Mouse (Mus musculus) right cerebral cortex, postnatal 25 days (tissue): Measurements from ENCODE around the gene Maff.
A peak's percentile ranks its signal among the peaks of the same experiment; 100 is the strongest.

Experiments
- DNase-seq: peaks from one replicate; pipeline ENCODE4 v3.0.0; 2022

Gene Maff

DNA sequence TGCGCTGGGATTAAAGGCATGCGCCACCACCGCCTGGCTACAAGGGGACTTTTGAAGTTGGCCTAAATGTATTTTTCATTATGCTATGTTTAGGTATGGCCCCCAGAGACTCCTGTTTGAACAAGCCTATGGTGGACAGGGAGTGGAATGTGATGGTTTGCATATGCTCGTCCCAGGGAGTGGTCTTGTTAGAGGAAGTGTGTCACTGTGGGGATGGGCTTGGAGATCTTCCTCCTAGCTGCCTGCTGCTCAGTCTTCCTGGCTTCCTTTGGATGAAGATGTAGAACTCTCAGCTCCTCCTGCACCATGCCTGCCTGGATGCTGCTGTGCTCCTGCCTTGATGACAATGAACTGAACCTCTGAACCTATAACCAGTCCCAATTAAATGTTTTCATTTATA, 15.9 kb upstream of the Maff start:
- DNase-seq = no peak

DNA sequence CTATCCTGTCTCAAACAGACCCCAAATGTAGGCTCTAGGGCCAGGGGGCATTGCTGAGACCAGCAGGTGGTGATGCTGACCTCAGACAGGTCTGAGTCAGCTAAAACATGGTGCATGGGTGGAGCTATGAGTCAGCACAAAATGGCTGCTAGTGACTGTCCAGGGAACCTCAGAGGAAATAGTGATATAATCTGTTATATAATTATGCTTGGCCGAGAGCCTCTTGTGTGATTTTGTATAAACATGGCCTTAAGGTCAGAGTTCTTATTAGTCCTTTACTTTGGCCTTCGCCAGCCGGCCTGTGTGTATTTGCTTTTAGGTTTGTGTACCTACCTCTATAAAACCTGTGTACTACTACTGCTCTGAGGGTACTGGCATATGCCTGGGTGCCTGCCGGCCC, 13.0 kb upstream of the Maff start:
- no peak for DNase-seq

DNA sequence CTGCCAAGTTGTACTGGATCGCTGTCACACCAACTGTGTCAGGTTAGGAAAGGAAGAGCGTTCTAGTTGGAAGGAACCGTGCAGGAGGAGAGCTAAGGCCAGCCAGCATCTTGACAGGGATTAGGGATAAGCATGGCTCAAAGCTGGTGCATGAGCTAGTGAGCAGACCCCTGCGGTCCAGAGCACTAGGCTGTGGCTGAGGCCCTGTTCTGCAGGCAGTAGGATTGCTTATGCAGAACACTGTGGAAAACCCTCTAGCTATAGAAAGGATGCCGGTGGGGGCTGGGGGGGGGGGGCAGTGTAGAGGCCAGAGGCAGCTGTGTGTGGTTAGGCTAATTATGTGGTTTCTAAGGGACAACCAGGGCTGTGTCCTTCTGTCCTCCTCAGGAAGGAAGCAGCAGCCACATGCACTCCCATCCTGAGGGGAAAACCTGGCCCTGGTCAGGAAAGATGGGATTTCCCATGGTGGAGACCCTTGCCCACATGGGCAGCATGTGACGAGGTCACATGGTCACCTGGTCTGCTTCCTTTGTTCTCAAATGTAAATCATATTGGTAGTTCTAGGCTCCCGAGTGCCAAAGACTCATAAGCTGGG, 11.3 kb upstream of the Maff start:
- no peak for DNase-seq

DNA sequence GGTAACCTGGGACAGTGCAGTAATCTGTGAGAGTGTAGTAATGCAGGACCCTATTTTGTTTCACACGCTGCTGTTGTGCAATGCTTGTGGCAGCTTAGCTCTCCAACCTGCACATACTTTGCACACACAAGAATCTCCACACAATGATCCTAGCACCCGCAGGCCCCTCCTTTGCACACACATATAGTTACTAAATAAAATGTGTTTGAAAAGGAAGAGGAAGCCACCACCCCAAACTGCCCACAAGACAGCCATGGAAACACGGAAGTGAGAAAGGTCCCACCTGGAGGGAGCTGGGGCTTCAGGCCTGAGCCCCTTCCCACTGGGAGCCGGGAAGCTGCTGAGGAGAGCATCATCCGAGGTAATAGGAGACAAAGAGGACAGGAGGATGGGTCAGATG, 7.4 kb upstream of the Maff start:
- DNase-seq = no peak

DNA sequence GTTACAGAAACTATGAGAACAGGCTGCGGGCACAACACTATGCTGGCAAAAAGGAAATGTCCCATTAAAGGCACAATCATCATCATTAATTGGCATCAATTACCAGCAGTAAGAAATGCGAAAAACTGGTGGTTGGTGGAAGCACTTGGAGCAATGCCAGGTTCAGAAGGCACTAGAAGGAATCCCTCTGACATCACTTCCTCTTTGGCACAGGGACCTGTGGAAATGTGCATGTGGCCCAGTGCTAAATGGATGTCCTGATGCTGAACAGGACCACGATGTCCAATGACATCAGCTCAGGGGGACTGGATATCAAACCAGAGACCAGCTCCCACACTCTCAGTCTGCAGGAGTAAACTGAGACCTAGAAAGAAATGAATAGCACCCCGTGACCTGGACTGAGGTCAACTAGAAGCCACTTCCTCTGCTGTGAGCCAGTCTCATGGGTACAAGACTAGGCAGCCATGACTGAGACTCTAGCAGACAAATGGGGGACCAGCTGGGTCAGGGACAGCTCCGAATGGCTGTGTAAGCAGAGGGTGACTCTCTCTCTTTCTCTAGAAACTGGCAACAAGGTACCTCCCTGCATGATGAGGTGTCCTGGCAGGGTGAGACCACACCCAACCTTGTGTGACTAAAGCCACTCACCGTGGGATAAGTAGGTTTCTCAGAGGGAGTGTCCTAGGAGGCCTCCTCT, 3.6 kb upstream of the Maff start:
- no peak for DNase-seq

DNA sequence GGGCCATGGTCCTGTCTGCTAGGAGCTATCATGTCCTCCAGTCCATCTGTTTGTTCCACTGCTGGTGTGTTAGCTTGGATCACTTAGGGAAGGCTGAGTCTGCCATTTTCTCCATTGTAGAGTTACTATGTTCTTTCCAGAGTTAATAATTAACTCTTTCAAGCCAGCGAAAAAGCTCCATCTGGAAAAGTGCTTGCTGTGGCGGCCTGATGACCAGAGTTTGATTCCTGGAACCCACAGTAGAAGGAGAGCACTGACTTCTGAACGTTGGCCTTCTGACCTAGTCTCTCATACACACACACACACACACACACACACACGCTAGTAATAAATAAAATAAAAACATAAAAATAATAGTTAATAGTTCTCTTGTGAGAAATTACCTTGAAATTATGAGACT, 1.8 kb upstream of the Maff start:
- no peak for DNase-seq

DNA sequence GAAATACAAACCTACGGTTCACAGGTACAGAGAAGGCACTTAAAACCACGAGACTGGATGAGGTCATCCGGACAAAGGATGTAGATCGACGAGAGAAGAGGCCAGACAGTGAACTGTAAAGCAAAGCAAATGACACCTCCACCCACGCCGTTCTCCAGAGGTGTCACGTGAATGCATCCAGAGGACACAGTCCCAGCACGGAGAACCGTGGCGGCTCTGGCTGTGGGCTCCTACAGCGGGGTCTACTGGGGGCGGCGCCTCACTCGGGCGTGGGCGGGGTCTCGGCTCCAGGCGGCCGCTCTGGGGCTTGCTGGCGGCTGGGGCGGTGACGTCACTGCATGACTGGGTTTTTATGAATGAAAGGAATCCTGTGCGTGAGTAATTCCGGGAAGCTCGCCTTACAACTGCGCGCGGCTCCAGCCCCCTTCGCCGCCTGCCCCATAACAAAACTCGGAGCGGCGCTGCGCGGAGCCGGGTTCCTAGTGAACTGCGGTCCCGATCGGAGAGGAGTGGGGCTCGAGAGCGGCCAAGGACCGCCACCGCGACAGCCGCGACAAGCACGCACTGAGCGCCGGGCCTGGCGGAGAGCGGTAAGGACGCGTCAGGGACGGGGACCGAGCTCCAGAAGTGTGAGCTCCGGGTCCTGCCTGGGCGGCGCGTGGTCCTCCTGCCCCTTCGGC, 884 bp downstream of the Maff start:
- peak; percentile 86 for DNase-seq

DNA sequence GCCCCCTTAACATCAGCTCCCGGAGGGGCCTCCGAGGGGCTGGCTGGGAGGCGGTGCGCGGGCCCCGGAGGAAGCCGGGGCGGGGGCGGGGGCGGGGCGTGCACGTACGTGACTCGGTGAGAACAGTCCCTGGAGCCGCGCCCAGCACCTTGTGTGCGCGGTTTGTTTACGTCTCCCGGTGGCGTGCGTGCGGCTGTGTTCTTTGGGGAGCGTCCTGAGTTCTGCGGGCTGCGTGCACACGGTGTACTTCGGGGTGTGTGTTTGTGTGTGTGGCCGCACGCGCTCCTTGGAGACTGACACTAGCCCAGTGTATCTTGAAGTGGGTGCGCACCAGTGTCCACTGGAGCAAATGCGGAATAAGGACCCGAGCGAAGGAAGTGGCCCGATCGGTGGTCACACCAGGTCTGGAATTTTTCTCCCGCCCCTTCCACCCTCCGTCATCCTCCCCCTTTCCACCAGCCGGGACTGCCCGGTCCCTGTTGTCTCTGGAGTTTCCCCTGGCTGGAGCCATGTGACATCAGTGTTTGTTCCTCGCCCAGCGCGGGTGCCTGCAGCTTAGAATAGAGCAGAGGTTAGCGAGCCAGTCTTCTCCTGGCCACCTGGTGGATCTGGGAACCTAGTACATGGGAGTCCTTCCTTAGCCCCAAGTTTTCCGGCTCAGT, 1.6 kb downstream of the Maff start:
- no peak for DNase-seq

DNA sequence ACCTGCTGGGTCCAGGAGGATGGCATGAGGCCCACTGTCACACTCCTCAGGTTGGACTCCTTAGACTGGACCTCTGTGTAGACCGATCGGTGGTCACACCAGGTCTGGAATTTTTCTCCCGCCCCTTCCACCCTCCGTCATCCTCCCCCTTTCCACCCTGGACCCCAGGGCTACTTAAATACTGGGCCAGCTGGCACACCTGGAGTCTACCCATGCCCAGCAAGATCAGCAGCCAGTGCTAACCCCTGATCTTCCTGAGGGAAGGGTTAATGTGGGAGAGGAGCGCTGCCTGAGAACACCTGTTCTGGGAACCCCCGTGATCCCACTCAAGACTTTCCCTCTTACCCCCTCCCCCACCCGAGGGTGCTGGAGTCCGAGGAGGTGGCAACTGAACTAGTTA, 2.2 kb downstream of the Maff start:
- DNase-seq = no peak

DNA sequence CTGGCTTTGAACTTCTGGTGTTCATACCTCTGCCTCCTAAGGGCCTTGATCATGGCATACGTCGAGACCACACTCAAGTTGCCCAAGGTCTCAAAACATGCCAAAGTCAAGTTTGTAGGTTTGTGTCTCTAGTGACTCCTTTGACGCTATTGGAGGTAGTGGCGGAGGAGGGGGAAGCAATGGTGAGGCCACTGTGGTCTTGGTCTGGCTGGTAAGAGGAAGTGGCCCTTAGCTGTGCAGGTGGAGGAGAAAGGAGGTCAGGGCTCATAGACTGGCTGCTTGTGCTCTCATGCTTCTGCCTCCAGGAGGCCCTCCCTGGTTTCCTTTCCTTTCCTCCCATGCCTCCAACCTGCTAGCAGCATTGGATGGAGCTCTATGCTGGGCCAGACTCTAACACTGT, 4.4 kb downstream of the Maff start:
- DNase-seq = no peak

DNA sequence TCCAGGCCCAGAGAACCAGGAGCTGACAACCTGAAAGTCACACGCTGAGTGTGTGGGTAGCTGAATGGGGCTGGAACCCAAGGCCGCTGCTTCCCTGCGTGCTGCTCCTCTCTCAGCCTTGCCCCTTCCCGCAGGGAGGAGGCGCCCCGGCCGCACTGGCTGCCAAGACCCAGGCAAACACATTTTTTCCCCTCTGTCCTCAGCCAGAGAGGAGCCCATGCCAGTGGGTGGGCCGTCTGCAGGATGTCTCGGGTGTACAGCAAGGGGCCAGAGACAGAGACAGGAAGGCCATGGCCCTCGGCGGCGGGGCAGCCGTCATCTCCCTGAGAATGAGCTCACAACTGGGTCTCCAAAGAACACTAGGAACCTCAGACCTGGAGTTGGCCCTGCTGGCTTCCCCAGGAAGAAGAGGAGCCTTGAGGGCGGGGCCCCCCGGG, 4.9 kb downstream of the Maff start:
- DNase-seq = no peak

DNA sequence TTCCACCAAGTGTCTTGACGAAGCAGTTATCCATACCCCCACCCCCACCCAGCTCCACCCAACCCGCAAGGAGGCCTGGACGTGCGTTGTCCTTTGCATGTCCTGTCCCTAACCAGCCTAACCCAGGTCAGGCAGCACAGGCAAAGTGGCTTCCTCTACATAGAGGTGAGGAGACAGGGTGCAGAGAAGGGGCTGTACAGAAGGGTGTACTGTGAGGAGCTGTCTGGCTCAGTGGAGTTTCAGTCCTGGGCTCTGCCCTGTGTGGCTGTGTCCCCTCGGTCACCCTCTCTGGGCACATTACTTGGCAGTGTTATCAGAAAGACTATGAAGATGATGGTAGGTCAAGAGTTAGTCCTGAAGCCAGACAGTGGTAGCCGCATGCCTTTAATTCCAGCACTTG, 6.1 kb downstream of the Maff start:
- no peak for DNase-seq

DNA sequence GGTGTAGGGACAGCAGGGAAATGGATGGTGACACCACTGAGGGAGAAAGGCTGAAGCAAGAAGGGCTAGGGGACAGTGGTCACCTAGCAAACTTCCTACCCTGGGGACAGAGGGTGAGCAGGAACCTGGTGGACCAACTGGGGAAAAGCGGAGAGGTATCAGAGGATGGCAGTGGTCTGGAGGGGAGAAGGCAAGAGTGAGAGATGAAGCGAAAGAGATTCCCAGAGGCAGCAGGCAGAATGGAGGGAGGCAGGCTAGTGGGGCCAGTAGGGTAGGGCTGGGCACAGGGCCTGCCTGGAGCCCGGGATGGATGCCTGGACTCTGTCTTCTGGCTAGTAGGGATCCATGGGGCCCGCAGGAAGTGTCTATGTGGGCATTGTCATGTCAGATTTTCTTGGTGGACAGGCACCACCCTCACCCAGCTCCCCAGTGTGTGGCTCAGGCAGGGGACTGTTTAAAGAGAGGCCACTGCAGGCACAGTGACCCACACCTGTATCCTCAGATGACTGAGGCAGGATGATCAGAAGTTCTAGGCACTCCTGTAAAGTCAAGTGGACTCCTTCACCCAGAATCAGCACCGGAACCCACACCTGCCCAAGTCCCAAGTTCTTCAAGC, 7.4 kb downstream of the Maff start:
- DNase-seq = no peak

DNA sequence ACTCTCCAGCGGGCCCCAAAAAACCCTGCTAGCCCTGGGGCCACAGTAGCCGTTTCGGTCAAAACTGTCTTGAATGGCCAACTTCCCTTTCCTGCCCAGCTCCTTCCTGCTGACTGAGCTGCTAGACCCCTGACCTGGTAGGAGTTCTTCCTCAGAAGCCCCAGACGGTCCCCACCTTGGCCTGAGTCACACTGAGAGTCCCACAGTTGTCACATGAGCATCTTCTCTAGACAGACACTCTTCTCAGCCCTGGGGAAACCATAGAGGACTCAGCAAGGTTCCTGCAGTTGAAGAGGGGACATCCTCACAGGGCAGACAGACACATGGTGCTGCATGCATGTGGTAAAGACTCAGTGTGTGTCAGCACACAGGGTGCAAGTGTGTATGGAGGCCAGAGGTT, 8.2 kb downstream of the Maff start:
- no peak for DNase-seq

DNA sequence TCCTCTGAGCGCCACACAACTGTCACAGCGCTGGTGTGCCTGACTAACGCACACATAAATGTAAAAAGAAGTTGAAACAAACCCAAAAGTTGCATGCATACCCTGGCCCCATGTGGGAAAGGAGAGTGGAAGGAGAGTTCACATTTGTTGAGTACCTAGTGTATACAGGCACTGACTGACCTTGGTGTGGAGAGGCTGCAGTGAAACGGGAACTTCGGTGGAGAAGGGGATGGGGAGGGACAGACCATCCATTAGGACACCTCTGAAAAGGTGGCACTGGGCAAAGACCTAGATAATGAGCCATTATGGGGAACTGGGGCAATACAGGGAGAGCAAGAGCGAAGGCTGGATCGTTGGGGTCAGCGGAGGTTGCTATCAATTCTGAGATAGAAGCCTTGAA, 10.1 kb downstream of the Maff start:
- no peak for DNase-seq

DNA sequence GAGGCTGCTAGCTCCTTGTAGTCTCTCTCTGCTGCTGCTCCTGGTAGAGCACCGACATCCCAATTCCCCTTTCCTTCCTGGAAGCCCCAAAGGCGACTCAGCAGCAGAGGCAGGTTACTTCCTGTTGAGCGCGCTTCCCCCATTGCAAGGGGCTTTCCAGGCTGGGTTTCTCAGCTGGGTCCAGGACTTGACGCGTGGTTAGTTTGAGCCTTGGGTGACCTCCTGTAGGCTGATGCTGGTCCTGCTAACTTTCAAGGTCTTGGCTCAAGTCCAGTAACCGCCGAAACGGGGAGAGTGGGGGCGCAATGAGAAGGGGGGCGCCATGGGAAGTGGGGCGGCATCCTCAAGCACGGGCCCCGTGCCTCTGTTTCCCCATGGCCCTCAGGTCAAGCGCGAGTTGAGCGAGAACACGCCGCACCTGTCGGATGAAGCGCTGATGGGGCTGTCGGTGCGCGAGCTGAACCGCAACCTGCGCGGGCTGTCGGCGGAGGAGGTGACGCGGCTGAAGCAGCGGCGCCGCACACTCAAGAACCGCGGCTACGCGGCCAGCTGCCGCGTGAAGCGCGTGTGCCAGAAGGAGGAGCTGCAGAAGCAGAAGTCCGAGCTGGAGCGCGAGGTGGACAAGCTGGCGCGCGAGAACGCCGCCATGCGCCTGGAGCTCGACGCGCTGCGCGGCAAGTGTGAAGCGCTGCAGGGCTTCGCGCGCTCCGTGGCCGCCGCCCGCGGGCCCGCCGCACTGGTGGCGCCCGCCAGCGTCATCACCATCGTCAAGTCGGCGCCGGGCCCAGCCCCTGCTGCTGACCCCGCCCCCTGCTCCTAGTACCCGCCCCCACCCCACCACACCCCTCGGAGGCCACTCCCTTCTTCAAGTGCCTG, 10.9 kb downstream of the Maff start:
- DNase-seq = peak; percentile 62

DNA sequence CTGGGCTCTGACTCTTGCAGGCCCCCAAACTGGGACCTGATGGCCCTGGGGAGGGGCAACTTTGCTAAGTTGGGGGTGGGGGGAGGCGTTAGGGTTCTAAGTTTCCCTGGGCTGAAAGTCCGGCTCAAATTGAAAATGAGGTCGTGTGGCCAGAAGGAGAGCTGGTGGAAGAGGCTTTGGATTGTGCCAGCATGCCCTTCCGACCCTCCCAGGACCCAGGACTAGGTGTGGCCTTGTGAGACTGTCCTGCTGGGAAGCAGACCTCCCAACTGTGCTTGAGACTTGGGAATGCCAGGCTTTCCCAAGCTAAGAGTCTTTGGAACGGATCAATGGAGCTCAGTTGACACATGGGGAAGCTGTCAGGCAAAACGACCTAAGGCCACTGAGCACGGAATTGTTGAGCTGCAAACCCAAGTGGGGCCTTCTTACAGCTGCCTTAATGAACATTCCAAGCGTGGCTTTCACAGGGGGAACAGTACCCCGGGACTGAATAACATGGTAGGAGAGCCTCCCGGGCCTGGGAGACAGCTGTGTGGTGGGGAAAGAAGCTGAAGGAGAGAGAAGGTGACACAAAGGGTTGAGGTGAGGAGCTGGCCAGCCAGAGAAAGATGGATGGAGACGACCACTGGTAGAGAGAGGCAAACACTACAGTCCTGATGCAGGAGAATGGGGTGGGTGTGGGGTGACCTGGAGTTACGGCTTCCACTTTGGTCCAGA, 11.7 kb downstream of the Maff start:
- DNase-seq = no peak

DNA sequence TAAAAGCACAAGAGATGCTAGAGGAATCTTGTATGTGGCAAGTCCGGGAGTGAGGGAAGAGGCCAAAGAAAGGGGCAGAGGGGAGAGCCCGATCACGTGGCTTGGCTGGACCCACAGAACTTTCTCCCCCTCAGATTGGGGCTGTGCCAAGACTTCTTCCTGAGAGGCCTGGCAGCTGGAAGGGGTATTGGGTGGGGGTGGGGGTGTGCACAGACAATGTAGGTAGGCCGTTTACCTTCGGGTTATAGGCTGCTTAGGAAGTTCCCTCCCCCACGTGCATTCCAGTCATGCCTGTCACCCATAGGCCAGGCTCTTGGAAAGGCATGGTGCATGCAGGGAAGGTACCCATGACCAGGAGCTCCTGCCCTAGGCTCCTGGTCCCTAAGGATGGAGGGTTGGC, 13.5 kb downstream of the Maff start:
- DNase-seq = no peak

DNA sequence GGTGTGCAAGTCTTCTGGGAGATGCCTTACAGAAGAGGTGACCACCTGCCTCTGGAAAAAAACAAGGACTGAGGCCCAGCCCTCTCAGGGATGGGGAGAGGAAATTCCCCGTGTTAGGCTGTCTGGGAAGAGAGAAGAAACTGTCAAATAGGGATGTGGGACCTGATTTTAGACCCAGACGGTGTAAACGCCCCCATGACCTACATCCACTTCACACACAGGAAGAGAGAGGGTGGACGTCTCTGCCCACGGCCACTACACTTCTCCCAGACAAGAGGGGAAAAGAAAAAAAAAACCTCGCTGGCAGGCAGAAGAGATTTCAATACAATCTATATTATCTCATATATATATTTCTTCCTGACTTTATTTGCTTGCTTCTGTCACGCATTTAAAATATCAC, 13.9 kb downstream of the Maff start:
- DNase-seq = no peak

DNA sequence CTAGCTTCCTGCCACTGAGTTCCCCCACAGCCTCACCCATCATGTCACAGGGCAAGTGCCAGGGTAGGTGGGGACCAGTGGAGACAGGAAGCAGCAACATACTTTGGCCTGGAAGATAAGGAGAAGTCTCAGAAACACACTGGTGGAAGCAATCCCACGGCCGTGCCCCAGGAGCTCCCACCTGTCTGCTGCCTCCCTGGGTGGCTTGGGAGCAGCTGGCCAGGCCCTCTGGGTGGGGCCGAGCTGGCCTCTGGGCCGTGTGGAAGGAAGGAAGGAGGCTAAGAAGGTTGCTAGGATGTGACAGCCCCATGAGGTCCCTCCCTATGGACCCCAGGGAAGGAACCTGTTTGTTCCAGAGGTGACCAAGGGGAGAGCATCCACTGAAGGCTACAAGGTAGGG, 14.6 kb downstream of the Maff start:
- no peak for DNase-seq

DNA sequence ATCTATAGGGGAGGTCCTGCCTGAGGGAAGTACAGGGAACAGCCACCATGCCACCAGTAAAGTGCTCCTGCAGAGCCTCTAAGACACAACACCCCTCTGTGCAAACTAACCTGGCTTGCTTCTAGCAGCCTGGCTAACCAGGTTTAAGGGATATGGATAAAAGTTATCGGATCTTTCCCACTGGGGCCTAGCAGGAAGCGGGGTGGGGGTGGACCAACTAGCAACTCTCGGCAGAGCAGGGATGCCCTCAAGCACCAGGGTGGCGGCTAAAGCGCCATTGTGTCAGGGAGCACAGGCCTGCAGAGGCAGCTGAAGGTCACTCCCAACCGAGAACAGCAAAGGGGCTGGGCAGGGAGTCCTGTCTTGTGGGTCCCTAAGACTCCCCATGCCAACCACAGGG, 17.7 kb downstream of the Maff start:
- no peak for DNase-seq

DNA sequence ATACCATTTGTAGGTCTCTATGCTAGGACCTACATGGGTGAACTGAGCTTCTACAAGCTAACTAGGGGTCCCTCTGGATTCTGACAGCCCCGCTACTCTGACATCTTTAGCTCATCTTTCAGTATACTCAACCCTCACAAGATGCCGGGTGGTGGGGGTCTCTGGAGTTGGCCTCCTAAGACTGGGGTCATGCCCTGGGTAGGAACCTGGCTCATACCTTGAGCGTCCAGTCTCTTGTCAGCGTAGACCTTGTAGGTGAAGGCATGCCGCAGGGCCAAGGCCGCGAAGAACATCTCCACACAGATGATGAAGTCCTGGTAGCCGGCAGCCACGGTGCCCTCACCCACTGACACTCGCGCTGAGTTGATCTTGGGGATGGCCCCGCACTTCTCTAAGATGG, 18.6 kb downstream of the Maff start:
- no peak for DNase-seq
